Comparison of ENCODE assay signal across 18 mouse cellular contexts in genomic region chr11:86646885-86647459, GRCm38 (mm10). TPM values are rescaled to one million over a fixed set of nuclear protein-coding genes. Genes with fewer than 3 reads are reported as not detected.
DNase-seq lines count a peak whose midpoint lies in the region; ATAC-seq and TF ChIP-seq lines count a peak whose summit lies in the region.
"Had no signal": no experiment of that assay in that cellular context is flagged by ENCODE, and none has a peak within 500 bp of the region (broad histone marks: within the 10 kb centered on the region; RNA-seq: fewer than 3 reads in every experiment).

No protein-coding gene starts in this region.

- no peak for TF ChIP-seq RAD21 in CH12.LX (IDR thresholded peaks at IDR 0.05; ENCODE audit: low read depth, low read length)

- in situ Hi-C loops in CH12.LX (cut with MboI; ENCODE audit: low pct_ligation_motif_present, low pct_unique_long_range_greater_than_20kb, low sequenced_read_pairs): no loop called here

- DNase-seq in heart, postnatal 10 days: no peak
- DNase-seq in kidney, postnatal 0 days (ENCODE audit: low spot score): no peak
- DNase-seq in kidney, postnatal 14 days: no peak
- DNase-seq in CH12.LX (ENCODE audit: extremely low read depth): peak; percentile 43
- DNase-seq in induced T-regulatory cell, adult 2 months (ENCODE audit: low read depth): peak; percentile 61
- DNase-seq in cerebellum, adult 8-10 months: no peak
- DNase-seq: adrenal gland, postnatal 25 days; cerebellum, adult 9-11 months; layer of hippocampus, postnatal 36 days; right cerebral cortex, postnatal 14 days; thymus, postnatal 4 days had no signal

- peak; percentile 52; the same call in 1 of the 2 replicates for TF ChIP-seq EP300 in CH12.LX (IDR thresholded peaks at IDR 0.05; ENCODE audit: low read length)

- dilution Hi-C loops in CH12.LX (cut with MboI; ENCODE audit: extremely low pct_ligation_motif_present, extremely low pct_unique_long_range_greater_than_20kb, low sequenced_read_pairs): no loop called here

- ATAC-seq in heart, embryonic 14.5 days (ENCODE audit: insufficient number of reproducible peaks, insufficient read depth, low FRiP score, low read depth): no peak
- no peak for ATAC-seq in kidney, postnatal 0 days (replicated peaks; ENCODE audit: low FRiP score, low read depth)
- ATAC-seq: activated CD4-positive, CD25-positive, alpha-beta regulatory T cell, adult 4 months; forebrain, embryonic 14.5 days had no signal

- H3K4me1 ChIP-seq in heart, embryonic 14.5 days (ENCODE audit: control insufficient read depth in 2 of 2, insufficient read depth in 2 of 2, low read length in 2 of 2): peaks cover 4 to 24% of the 10 kb centered on the region in 2 experiments; a peak in 3 of 4 replicates
- H3K4me1 ChIP-seq in kidney, postnatal 0 days (replicated peaks; ENCODE audit: insufficient read depth, low read length): 0 out of 2 replicates have a peak, but pooled peaks cover 3% of the 10 kb centered on the region
- peaks cover 8 to 65% of the 10 kb centered on the region in 2 experiments; a peak in 3 of 4 replicates for H3K4me1 ChIP-seq in CH12.LX (ENCODE audit: control insufficient read depth in 1 of 2, insufficient read depth in 2 of 2)
- H3K4me1 ChIP-seq: embryonic facial prominence, embryonic 15.5 days; liver, embryonic 15.5 days; neural tube, embryonic 12.5 days had no signal

- H3K9ac ChIP-seq in heart, embryonic 14.5 days (ENCODE audit: low read length): peak overlapping the region; percentile 18; the same call in 1 of the 2 replicates
- H3K9ac ChIP-seq in kidney, postnatal 0 days (ENCODE audit: low read depth, low read length): no peak overlapping the region
- peak overlapping the region; percentile 45 for H3K9ac ChIP-seq in CH12.LX (ENCODE audit: insufficient read depth, low read depth)
- H3K9ac ChIP-seq: embryonic facial prominence, embryonic 15.5 days; liver, embryonic 15.5 days; neural tube, embryonic 12.5 days had no signal

- no peak overlapping the region for H3K4me3 ChIP-seq in heart, embryonic 14.5 days (ENCODE audit: control insufficient read depth in 1 of 2, insufficient read depth in 1 of 2, low read depth in 1 of 2, low read length in 2 of 2)
- H3K4me3 ChIP-seq in kidney, postnatal 0 days (replicated peaks; ENCODE audit: low read depth, low read length): no peak overlapping the region
- H3K4me3 ChIP-seq in CH12.LX (replicated peaks in 1 of 3; ENCODE audit: low read depth in 2 of 3, low read length in 2 of 3, poor library complexity in 1 of 3): peak overlapping the region in 1 of 3 experiments; percentile 68
- H3K4me3 ChIP-seq: embryonic facial prominence, embryonic 15.5 days; liver, embryonic 15.5 days; megakaryocyte, embryonic 14.5 days; neural tube, embryonic 12.5 days had no signal

- H3K9me3 ChIP-seq in heart, embryonic 14.5 days (ENCODE audit: control insufficient read depth, low read length): no peaks in the 10 kb centered on the region
- H3K9me3 ChIP-seq in kidney, postnatal 0 days (replicated peaks; ENCODE audit: low read length): no peaks in the 10 kb centered on the region
- no peaks in the 10 kb centered on the region for H3K9me3 ChIP-seq in CH12.LX (replicated peaks; ENCODE audit: low read length)
- H3K9me3 ChIP-seq: embryonic facial prominence, embryonic 15.5 days; liver, embryonic 15.5 days; megakaryocyte, embryonic 14.5 days; neural tube, embryonic 12.5 days had no signal

- peak overlapping the region; percentile 91 to 93 for H3K27ac ChIP-seq in heart, embryonic 14.5 days (replicated peaks in 1 of 2; ENCODE audit: control insufficient read depth in 1 of 2, insufficient read depth in 1 of 2, low read depth in 2 of 2, low read length in 2 of 2)
- 0 out of 2 replicates have a peak overlapping the region, but pooled peaks have one; percentile 52 for H3K27ac ChIP-seq in kidney, postnatal 0 days
- H3K27ac ChIP-seq in CH12.LX (ENCODE audit: insufficient read depth, low read depth): no peak overlapping the region; the same call in 1 of the 2 replicates
- H3K27ac ChIP-seq: embryonic facial prominence, embryonic 15.5 days; liver, embryonic 15.5 days; neural tube, embryonic 12.5 days had no signal

- no peak for TF ChIP-seq POLR2A in CH12.LX (IDR thresholded peaks at IDR 0.05; ENCODE audit: low read depth, low read length)

- peaks cover 6% of the 10 kb centered on the region for H3K36me3 ChIP-seq in heart, embryonic 14.5 days (ENCODE audit: control insufficient read depth, insufficient read depth, low read length)
- H3K36me3 ChIP-seq in kidney, postnatal 0 days (ENCODE audit: insufficient read depth, low read length): peaks cover 13% of the 10 kb centered on the region
- H3K36me3 ChIP-seq in CH12.LX (replicated peaks in 1 of 2; ENCODE audit: control insufficient read depth in 1 of 2, insufficient read depth in 1 of 2, low read length in 1 of 2): peaks cover 8 to 29% of the 10 kb centered on the region in 2 experiments
- H3K36me3 ChIP-seq: embryonic facial prominence, embryonic 15.5 days had no signal

- no peaks in the 10 kb centered on the region for H3K27me3 ChIP-seq in heart, embryonic 14.5 days (ENCODE audit: control insufficient read depth, insufficient read depth, low read length)
- no peaks in the 10 kb centered on the region for H3K27me3 ChIP-seq in kidney, postnatal 0 days (ENCODE audit: insufficient read depth, low read length)
- H3K27me3 ChIP-seq in CH12.LX (replicated peaks): no peaks in the 10 kb centered on the region
- H3K27me3 ChIP-seq: embryonic facial prominence, embryonic 15.5 days; liver, embryonic 15.5 days; megakaryocyte, embryonic 14.5 days; neural tube, embryonic 12.5 days had no signal

- H3K79me2 ChIP-seq in CH12.LX (replicated peaks; ENCODE audit: control insufficient read depth, extremely low read depth, insufficient read depth, poor library complexity, severe bottlenecking): peaks cover 7% of the 10 kb centered on the region

- no peak for TF ChIP-seq CTCF in kidney, postnatal 0 days (IDR thresholded peaks at IDR 0.05; ENCODE audit: low read depth)
- TF ChIP-seq CTCF in CH12.LX (conservative IDR thresholded peaks at IDR 0.05 in 1 of 2, IDR thresholded peaks at IDR 0.05 in 1 of 2; ENCODE audit: low read depth in 2 of 2, low read length in 2 of 2): no peak

- peak overlapping the region; percentile 31 for H3K4me2 ChIP-seq in heart, embryonic 14.5 days (ENCODE audit: low read length)
- H3K4me2 ChIP-seq in kidney, postnatal 0 days (ENCODE audit: low read length): no peak overlapping the region
- peak overlapping the region; percentile 87 for H3K4me2 ChIP-seq in CH12.LX (ENCODE audit: insufficient read depth, low read depth, poor library complexity, severe bottlenecking)
- H3K4me2 ChIP-seq: embryonic facial prominence, embryonic 15.5 days; liver, embryonic 15.5 days; neural tube, embryonic 12.5 days had no signal

- intact Hi-C loops in heart, postnatal 10 days (cut with DNase I): no loop called here

- WGBS in heart, embryonic 14.5 days: 58% methylated on average over 3 of the region's 3 CpGs
- 81% methylated on average over 3 of the region's 3 CpGs for WGBS in kidney, postnatal 0 days

TF ChIP-seq in CH12.LX, 34 proteins besides CTCF, POLR2A, EP300 and RAD21 (continues in another document):
- no peak for TF ChIP-seq MYC (IDR thresholded peaks at IDR 0.05; ENCODE audit: low read depth, low read length)
- TF ChIP-seq SIN3A (IDR thresholded peaks at IDR 0.05; ENCODE audit: low read length): peak; percentile 66
- peak; percentile 46; the same call in 1 of the 2 replicates for TF ChIP-seq MEF2A (IDR thresholded peaks at IDR 0.05; ENCODE audit: borderline replicate concordance, low read depth, low read length)
- TF ChIP-seq RCOR1 (conservative IDR thresholded peaks at IDR 0.05; ENCODE audit: low read depth, low read length): no peak
- no peak for TF ChIP-seq NELFE (IDR thresholded peaks at IDR 0.05; ENCODE audit: low read depth, low read length)
- TF ChIP-seq SMC3 (IDR thresholded peaks at IDR 0.05; ENCODE audit: low read depth, low read length): no peak
- TF ChIP-seq ZNF384 (IDR thresholded peaks at IDR 0.05; ENCODE audit: low read depth, low read length): peak; percentile 94
- TF ChIP-seq JUND (conservative IDR thresholded peaks at IDR 0.05; ENCODE audit: low read depth, low read length): no peak
- TF ChIP-seq UBTF (IDR thresholded peaks at IDR 0.05; ENCODE audit: low read depth, low read length): no peak
- no peak for TF ChIP-seq PAX5 (IDR thresholded peaks at IDR 0.05; ENCODE audit: low read length)
- TF ChIP-seq GABPA (IDR thresholded peaks at IDR 0.05; ENCODE audit: insufficient replicate concordance, low read depth, low read length): no peak
- no peak for TF ChIP-seq TCF12 (IDR thresholded peaks at IDR 0.05; ENCODE audit: low read depth, low read length)
- no peak for TF ChIP-seq USF2 (conservative IDR thresholded peaks at IDR 0.05; ENCODE audit: low read depth, low read length)
- TF ChIP-seq POLR2AphosphoS2 (IDR thresholded peaks at IDR 0.05; ENCODE audit: low read depth, low read length): no peak
- TF ChIP-seq ZC3H11A (IDR thresholded peaks at IDR 0.05; ENCODE audit: low read depth, low read length): no peak
- TF ChIP-seq MAX (IDR thresholded peaks at IDR 0.05; ENCODE audit: low read length): 0 out of 2 replicates have a peak, but pooled peaks have one; percentile 45
- TF ChIP-seq ETS1 (conservative IDR thresholded peaks at IDR 0.05; ENCODE audit: low read depth, low read length): 0 out of 2 replicates have a peak, but pooled peaks have one; percentile 25
- peak; percentile 38 for TF ChIP-seq MXI1 (IDR thresholded peaks at IDR 0.05; ENCODE audit: low read depth, low read length)
- TF ChIP-seq IRF4 (IDR thresholded peaks at IDR 0.05; ENCODE audit: low read depth, low read length): no peak
- no peak for TF ChIP-seq NRF1 (IDR thresholded peaks at IDR 0.05; ENCODE audit: low read depth, low read length)
- TF ChIP-seq BHLHE40 (IDR thresholded peaks at IDR 0.05; ENCODE audit: low read depth, low read length): peak; percentile 83
- TF ChIP-seq TBP (conservative IDR thresholded peaks at IDR 0.05; ENCODE audit: low read depth, low read length): no peak

RNA-seq across cellular contexts. Expression of gene Vmp1, which starts 36.7 kb away (rescaled TPM):
- 98.5 and 101 TPM in 2 replicates for polyA plus RNA-seq in heart, embryonic 14.5 days (2014; fragmentation: Nextera tagmentation; extraction: Ambion mirVana)
- total RNA-seq in heart, postnatal 10 days (2021): 10 to 100 TPM; 49.8 to 53.1 TPM
- 222 and 249 TPM in 2 replicates for polyA plus RNA-seq in kidney, postnatal 0 days (2015; fragmentation: Nextera tagmentation; extraction: Ambion mirVana)
- 80.9 and 86.9 TPM in 2 replicates for total RNA-seq in CH12.LX (2012; rRNA removed)
- total RNA-seq in CH12.LX (2014; rRNA removed): 209 and 231 TPM in 2 replicates
- polyA plus RNA-seq in CH12.LX (2012; ENCODE audit: insufficient read length, low read depth): 166 and 167 TPM in 2 replicates

RNA-seq across cellular contexts. Expression of gene Ptrh2, which starts 36.8 kb away (rescaled TPM):
- 21.5 and 22.3 TPM in 2 replicates for polyA plus RNA-seq in heart, embryonic 14.5 days (2014; fragmentation: Nextera tagmentation; extraction: Ambion mirVana)
- 1 to 10 TPM; 8.7 to 9.3 TPM for total RNA-seq in heart, postnatal 10 days (2021)
- 28.6 and 31.2 TPM in 2 replicates for polyA plus RNA-seq in kidney, postnatal 0 days (2015; fragmentation: Nextera tagmentation; extraction: Ambion mirVana)
- 29.8 and 39.4 TPM in 2 replicates for total RNA-seq in CH12.LX (2012; rRNA removed)
- 34.7 and 40.9 TPM in 2 replicates for total RNA-seq in CH12.LX (2014; rRNA removed)
- 48.2 and 54.5 TPM in 2 replicates for polyA plus RNA-seq in CH12.LX (2012; ENCODE audit: insufficient read length, low read depth)

Comparison
In these comparisons a context has a peak if more than half of its experiments do, and no peak if none do; other contexts are left out.
1. DNase-seq: peak in CH12.LX (single experiment) and induced T-regulatory cell, adult 2 months (single experiment); none in heart, postnatal 10 days (0 of 2), kidney, postnatal 0 days (single experiment), kidney, postnatal 14 days (single experiment) and cerebellum, adult 8-10 months (single experiment).